Mouse (Mus musculus): ENCODE measurements at regions not wholly inside any gene's neighbourhood (a gene's known extent, or its start where the extent isn't known, plus 50 kb on each side); places are given as distances from the start of the nearest gene placed in this dataset.

- ATAC-seq (ENCODE audit: low FRiP score) (no peak), DNase-seq (ENCODE audit: low spot score) (peak; percentile 15)
- no peaks in the 10 kb centered on the region for H3K4me1 ChIP-seq (replicated peaks; ENCODE audit: control insufficient read depth, insufficient read depth, low read length)
- H3K27ac ChIP-seq (ENCODE audit: low read depth, low read length): no peak overlapping the region
- no peak overlapping the region for H3K4me3 ChIP-seq (ENCODE audit: low read depth, low read length)
- H3K4me2 ChIP-seq (replicated peaks; ENCODE audit: low read depth, low read length): no peak overlapping the region
- no peak overlapping the region for H3K9ac ChIP-seq (ENCODE audit: low read depth, low read length)
- H3K27me3 ChIP-seq (ENCODE audit: control insufficient read depth, insufficient read depth, low read length): no peaks in the 10 kb centered on the region
- WGBS: 65% methylated on average over 12 of the region's 12 CpGs
- no peaks in the 10 kb centered on the region for H3K9me3 ChIP-seq (ENCODE audit: control insufficient read depth, low read length)
- no peaks in the 10 kb centered on the region for H3K36me3 ChIP-seq (ENCODE audit: control insufficient read depth, insufficient read depth, low read length)
Observed at GRCm38 (mm10) chr10:84021167-84022120, 298.8 kb downstream of the 1500009L16Rik start.

- Histone ChIP-seq H3K27ac (ENCODE audit: low read depth, low read length) (no peak overlapping the region), H3K4me2 (replicated peaks; ENCODE audit: low read depth, low read length) (no peak overlapping the region), H3K27me3 (ENCODE audit: control insufficient read depth, insufficient read depth, low read length) (no peaks in the 10 kb centered on the region), H3K9ac (ENCODE audit: low read depth, low read length) (no peak overlapping the region), H3K4me1 (replicated peaks; ENCODE audit: control insufficient read depth, insufficient read depth, low read length) (no peaks in the 10 kb centered on the region), H3K9me3 (ENCODE audit: control insufficient read depth, low read length) (no peaks in the 10 kb centered on the region), H3K36me3 (ENCODE audit: control insufficient read depth, insufficient read depth, low read length) (no peaks in the 10 kb centered on the region), H3K4me3 (ENCODE audit: low read depth, low read length) (no peak overlapping the region)
- ATAC-seq (ENCODE audit: low FRiP score) (no peak), DNase-seq (ENCODE audit: low spot score) (no peak)
- 88% methylated on average over 4 of the region's 4 CpGs for WGBS
Observed at GRCm38 (mm10) chr10:84024294-84024693, 301.6 kb downstream of the 1500009L16Rik start.

- ATAC-seq (ENCODE audit: low FRiP score) (no peak), DNase-seq (ENCODE audit: low spot score) (no peak)
- H3K9me3 ChIP-seq (ENCODE audit: control insufficient read depth, low read length): no peaks in the 10 kb centered on the region
- H3K27me3 ChIP-seq (ENCODE audit: control insufficient read depth, insufficient read depth, low read length): no peaks in the 10 kb centered on the region
- no peak overlapping the region for H3K4me3 ChIP-seq (ENCODE audit: low read depth, low read length)
- H3K4me2 ChIP-seq (replicated peaks; ENCODE audit: low read depth, low read length): no peak overlapping the region
- no peaks in the 10 kb centered on the region for H3K36me3 ChIP-seq (ENCODE audit: control insufficient read depth, insufficient read depth, low read length)
- H3K4me1 ChIP-seq (replicated peaks; ENCODE audit: control insufficient read depth, insufficient read depth, low read length): no peaks in the 10 kb centered on the region
- WGBS: 68% methylated on average over 8 of the region's 8 CpGs
- H3K27ac ChIP-seq (ENCODE audit: low read depth, low read length): no peak overlapping the region
- no peak overlapping the region for H3K9ac ChIP-seq (ENCODE audit: low read depth, low read length)
Observed at GRCm38 (mm10) chr10:84024901-84025300, 302.2 kb downstream of the 1500009L16Rik start.

GRCm38 (mm10) chr10:84026798-84027197 is 304.1 kb downstream of the 1500009L16Rik start:
- Histone ChIP-seq H3K36me3 (ENCODE audit: control insufficient read depth, insufficient read depth, low read length) (no peaks in the 10 kb centered on the region), H3K4me3 (ENCODE audit: low read depth, low read length) (no peak overlapping the region), H3K4me2 (replicated peaks; ENCODE audit: low read depth, low read length) (no peak overlapping the region), H3K9ac (ENCODE audit: low read depth, low read length) (no peak overlapping the region), H3K27me3 (ENCODE audit: control insufficient read depth, insufficient read depth, low read length) (no peaks in the 10 kb centered on the region), H3K9me3 (ENCODE audit: control insufficient read depth, low read length) (no peaks in the 10 kb centered on the region), H3K4me1 (replicated peaks; ENCODE audit: control insufficient read depth, insufficient read depth, low read length) (no peaks in the 10 kb centered on the region), H3K27ac (ENCODE audit: low read depth, low read length) (no peak overlapping the region)
- WGBS: 69% methylated on average over 4 of the region's 4 CpGs
- no peak for DNase-seq (ENCODE audit: low spot score)
- no peak for ATAC-seq (ENCODE audit: low FRiP score)

GRCm38 (mm10) chr10:84036131-84036877 is 313.6 kb downstream of the 1500009L16Rik start:
- 69% methylated on average over 11 of the region's 11 CpGs for WGBS
- ATAC-seq (ENCODE audit: low FRiP score): no peak
- H3K27ac ChIP-seq (ENCODE audit: low read depth, low read length): no peak overlapping the region

GRCm38 (mm10) chr10:84048706-84049105 is 326.0 kb downstream of the 1500009L16Rik start:
- Histone ChIP-seq H3K36me3 (ENCODE audit: control insufficient read depth, insufficient read depth, low read length) (no peaks in the 10 kb centered on the region), H3K9ac (ENCODE audit: low read depth, low read length) (no peak overlapping the region), H3K9me3 (ENCODE audit: control insufficient read depth, low read length) (no peaks in the 10 kb centered on the region), H3K27ac (ENCODE audit: low read depth, low read length) (no peak overlapping the region), H3K4me2 (replicated peaks; ENCODE audit: low read depth, low read length) (no peak overlapping the region), H3K4me1 (replicated peaks; ENCODE audit: control insufficient read depth, insufficient read depth, low read length) (no peaks in the 10 kb centered on the region), H3K4me3 (ENCODE audit: low read depth, low read length) (no peak overlapping the region), H3K27me3 (ENCODE audit: control insufficient read depth, insufficient read depth, low read length) (no peaks in the 10 kb centered on the region)
- WGBS: 89% methylated on average over 5 of the region's 5 CpGs
- ATAC-seq (ENCODE audit: low FRiP score) (no peak), DNase-seq (ENCODE audit: low spot score) (no peak)

More at GRCm38 (mm10) chr10:84036131-84036877, 313.6 kb downstream of the 1500009L16Rik start:
- no peak overlapping the region for H3K4me2 ChIP-seq (replicated peaks; ENCODE audit: low read depth, low read length)
- no peaks in the 10 kb centered on the region for H3K27me3 ChIP-seq (ENCODE audit: control insufficient read depth, insufficient read depth, low read length)
- H3K4me3 ChIP-seq (ENCODE audit: low read depth, low read length): no peak overlapping the region
- no peak overlapping the region for H3K9ac ChIP-seq (ENCODE audit: low read depth, low read length)
- H3K36me3 ChIP-seq (ENCODE audit: control insufficient read depth, insufficient read depth, low read length): no peaks in the 10 kb centered on the region
- H3K4me1 ChIP-seq (replicated peaks; ENCODE audit: control insufficient read depth, insufficient read depth, low read length): no peaks in the 10 kb centered on the region
- no peak for DNase-seq (ENCODE audit: low spot score)
- H3K9me3 ChIP-seq (ENCODE audit: control insufficient read depth, low read length): no peaks in the 10 kb centered on the region

GRCm38 (mm10) chr10:84052696-84053095 is 330.0 kb downstream of the 1500009L16Rik start:
- no peaks in the 10 kb centered on the region for H3K36me3 ChIP-seq (ENCODE audit: control insufficient read depth, insufficient read depth, low read length)
- no peak for DNase-seq (ENCODE audit: low spot score)
- H3K27ac ChIP-seq (ENCODE audit: low read depth, low read length): no peak overlapping the region
- H3K4me2 ChIP-seq (replicated peaks; ENCODE audit: low read depth, low read length): no peak overlapping the region
- no peak overlapping the region for H3K4me3 ChIP-seq (ENCODE audit: low read depth, low read length)
- H3K4me1 ChIP-seq (replicated peaks; ENCODE audit: control insufficient read depth, insufficient read depth, low read length): no peaks in the 10 kb centered on the region
- WGBS: 88% methylated on average over 8 of the region's 8 CpGs
- no peaks in the 10 kb centered on the region for H3K27me3 ChIP-seq (ENCODE audit: control insufficient read depth, insufficient read depth, low read length)
- H3K9me3 ChIP-seq (ENCODE audit: control insufficient read depth, low read length): no peaks in the 10 kb centered on the region
- no peak for ATAC-seq (ENCODE audit: low FRiP score)
- H3K9ac ChIP-seq (ENCODE audit: low read depth, low read length): no peak overlapping the region

- H3K27ac ChIP-seq (ENCODE audit: low read depth, low read length): no peak overlapping the region
- no peaks in the 10 kb centered on the region for H3K9me3 ChIP-seq (ENCODE audit: control insufficient read depth, low read length)
- no peaks in the 10 kb centered on the region for H3K27me3 ChIP-seq (ENCODE audit: control insufficient read depth, insufficient read depth, low read length)
- 57% methylated on average over 6 of the region's 6 CpGs for WGBS
- H3K4me3 ChIP-seq (ENCODE audit: low read depth, low read length): no peak overlapping the region
- no peaks in the 10 kb centered on the region; the same call in 1 of the 2 replicates for H3K4me1 ChIP-seq (replicated peaks; ENCODE audit: control insufficient read depth, insufficient read depth, low read length)
- ATAC-seq (ENCODE audit: low FRiP score) (no peak), DNase-seq (ENCODE audit: low spot score) (peak; percentile 22)
- no peak overlapping the region for H3K9ac ChIP-seq (ENCODE audit: low read depth, low read length)
- H3K4me2 ChIP-seq (replicated peaks; ENCODE audit: low read depth, low read length): no peak overlapping the region
- H3K36me3 ChIP-seq (ENCODE audit: control insufficient read depth, insufficient read depth, low read length): no peaks in the 10 kb centered on the region
Observed at GRCm38 (mm10) chr10:84054551-84055336, 332.1 kb downstream of the 1500009L16Rik start.

All from hindbrain, embryonic 11.5 days (tissue).